Mouse (Mus musculus) c-Kit-negative CD71-positive TER-119-positive erythroid progenitor cells, embryonic 14.5 days (primary cell): ENCODE measurements around the gene Layn.
A peak's percentile ranks its signal among the peaks of the same experiment; 100 is the strongest.

ENCODE experiments used
- DNase-seq: peaks from one replicate; pipeline ENCODE4 v3.0.0-alpha.2; 2013; ENCODE audit warnings: low read depth, low spot score

Gene Layn

DNA sequence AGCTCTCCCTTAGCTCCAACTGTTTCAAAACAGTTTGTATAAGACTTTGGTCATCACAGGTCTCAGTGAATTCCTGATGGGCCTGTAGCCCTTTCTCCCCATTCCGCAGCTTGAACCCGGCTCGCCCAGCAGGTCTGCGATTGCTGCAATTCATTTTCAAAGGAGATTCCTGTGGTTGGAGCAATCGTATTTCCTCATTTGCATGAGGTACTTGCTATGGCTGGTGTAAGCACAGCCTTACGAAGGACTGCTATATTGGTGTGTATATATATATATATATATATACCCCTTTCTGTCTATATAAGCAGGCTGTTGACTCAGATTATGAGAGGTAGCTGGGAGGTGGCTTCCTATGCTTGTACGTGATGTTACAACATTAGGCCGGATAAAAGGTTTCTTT, 44.6 kb downstream of the Layn start:
- DNase-seq, result no peak

DNA sequence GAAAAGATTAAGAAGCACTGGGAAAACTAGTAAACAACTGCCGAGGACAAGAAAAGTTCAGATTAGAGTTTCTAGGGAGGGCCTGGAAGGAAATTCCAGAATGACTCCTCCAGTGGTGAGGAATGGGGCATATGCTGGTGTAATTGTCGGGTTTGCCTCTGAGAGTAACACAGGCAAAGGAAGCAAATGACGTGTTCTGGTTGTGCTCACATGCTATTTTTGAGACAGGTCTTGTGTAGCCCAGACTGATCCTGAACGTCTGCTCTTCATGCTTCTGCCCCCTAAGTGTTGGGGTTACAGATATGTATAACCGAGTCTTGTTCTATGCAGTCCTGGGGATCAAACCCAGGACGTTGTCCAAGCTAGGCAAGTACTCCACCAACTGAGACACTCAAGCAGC, 45.3 kb downstream of the Layn start:
- DNase-seq, result no peak

DNA sequence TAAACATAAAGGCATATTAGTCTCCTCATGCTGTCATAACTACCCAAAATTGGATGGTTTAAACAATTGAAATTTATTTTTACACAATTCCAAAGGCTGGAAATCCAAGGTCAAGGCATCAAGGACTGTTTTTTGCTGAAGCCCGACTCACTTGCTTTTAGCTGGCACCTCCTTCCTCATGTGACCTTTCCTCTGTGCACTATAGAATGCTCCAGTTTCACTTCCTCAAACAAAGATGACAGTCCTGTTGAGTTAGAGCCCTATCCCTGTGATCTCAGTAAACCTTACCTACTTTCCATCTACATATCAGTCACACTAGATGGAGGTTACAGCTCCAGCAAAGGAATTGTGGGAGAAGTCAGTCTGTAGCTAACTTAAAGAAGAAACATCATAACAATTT, 46.7 kb downstream of the Layn start:
- no peak for DNase-seq

DNA sequence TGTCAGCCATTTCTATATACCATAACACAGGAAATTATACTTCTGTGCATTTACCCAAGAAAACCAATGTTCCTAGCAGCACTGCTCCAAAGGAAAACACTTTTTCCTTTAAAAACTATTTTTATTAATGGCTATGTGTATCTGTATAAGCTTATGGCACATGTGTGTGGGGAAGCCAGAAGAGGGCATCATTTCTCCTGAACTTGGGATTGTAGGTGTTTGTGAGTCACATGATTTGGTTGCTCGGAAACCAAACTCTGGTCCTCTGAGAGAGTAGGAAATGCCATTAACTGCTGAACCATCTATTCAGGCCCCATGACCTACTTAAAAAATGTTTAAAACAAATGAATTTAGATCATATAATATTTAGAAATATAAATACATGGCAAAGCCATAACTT, 49.9 kb downstream of the Layn start:
- DNase-seq, result no peak

DNA sequence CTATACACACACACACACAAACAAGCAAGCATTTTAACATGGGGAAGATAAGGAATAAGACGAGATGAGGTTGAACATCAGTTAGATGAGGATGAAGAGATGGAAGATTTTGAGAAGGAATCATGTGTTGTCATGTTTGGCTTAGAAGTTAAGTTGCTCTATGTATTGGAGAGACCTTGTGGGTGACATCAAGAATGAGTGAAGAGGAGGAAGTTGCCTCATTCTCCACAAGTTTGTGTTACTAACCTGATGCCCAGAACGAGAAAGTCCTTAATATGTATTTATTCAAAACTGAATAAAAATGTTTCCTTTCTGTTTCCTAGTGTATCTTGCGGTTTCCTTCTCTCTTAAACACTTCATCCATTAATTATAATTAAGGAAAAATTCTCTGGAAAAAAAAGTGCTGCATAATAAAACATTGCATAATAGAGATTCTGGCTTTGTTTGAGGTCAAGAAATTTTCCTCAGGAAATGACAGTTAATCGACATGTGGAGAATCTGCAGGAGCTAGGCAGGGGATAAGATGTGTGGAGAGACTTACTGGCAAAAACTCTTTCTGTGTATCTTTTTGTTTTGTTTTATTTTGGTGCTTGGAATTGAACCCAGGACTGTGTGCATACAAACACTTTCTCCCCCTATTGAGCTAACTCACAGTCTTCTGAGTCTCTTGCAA, 55.6 kb downstream of the Layn start:
- no peak for DNase-seq

DNA sequence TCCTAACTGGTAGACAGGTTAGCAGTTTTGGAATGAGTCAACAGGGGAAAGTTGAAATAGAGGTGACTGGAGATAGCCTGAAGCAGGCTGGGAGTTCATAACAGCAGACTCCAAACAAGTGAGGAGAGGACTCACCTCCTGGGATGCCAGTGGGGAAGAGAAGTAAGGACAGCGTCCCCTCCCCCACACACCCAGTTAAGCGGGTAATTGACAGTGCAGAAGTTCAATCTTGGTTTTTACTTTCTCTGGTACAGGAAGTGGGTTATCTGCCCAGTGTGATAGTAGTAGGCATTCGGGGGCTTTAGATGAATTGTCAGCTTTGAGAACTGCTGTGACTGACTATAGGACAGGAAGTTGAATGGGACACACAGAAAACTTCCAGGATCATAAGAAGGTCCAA, 56.5 kb downstream of the Layn start:
- DNase-seq, result no peak

DNA sequence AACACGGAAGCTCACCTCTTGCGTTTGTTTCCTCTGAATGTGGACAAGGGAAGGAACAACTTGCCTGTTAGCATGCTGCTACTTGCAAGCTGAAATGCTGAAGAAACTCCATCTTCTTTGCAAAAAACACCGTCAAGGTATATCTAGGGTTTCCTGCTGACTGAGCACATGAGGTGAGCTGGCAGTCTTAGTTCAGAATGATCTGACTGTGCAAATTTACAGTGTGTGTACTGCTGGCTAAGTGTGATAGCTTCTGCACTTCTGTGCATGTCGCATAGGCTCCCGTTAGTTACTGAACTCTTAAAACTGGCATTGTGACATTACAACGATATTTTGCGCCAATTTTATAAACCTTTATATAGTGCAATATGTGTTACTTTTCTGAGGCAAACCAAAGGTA, 57.2 kb downstream of the Layn start:
- no peak for DNase-seq

DNA sequence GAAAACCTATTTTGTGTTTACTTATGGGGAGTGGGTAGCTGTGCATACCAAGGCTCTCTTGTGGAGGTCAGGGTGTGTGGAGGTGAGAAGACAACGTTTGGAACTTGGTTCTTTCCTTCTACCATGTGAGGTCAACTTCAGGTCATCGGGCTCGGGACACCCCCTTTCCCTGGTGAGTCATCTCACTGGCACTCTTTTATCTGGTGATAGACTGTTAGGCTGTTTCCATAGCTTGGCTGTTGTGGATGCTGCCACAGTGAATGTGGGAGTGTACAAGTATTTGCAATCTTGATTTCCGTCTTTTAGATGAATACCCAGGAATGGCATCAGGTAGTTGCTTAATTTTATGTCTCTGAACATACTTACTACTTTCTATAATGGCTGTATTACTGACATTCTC, 61.2 kb downstream of the Layn start:
- DNase-seq, result no peak

DNA sequence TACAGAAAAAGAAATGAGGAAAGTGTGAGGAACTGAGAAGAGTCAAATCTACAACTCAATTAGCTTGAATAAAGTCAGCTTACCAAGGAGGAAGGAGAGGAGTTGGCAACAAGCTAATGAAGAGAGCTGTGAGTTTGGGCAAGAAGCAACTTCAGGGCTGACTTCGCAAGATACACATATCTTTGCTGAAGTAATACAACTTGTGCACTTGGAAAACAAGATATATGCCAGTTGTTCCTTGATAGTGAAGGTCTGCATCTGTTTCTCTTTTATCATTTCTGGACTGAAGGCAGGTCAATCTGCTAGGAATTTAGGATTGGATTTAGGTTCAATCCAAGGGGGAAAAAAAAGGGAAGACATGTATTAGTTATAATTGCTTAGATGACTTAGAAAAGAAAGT, 63.2 kb downstream of the Layn start:
- no peak for DNase-seq

DNA sequence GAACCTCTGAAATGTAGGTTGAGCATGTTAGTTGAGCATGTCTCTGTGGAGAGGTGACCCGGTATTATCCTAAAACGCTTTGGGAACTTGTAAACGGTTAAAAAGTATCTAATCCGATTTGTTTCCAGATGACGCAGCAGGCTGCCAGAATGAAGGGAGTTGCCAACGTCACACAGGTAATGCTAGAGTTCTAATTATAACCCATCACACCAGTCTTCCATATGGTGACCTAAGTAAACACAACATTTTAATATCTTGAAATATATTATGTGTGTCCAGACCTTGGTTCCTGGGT, 67.3 kb downstream of the Layn start:
- DNase-seq, result peak; percentile 22

DNA sequence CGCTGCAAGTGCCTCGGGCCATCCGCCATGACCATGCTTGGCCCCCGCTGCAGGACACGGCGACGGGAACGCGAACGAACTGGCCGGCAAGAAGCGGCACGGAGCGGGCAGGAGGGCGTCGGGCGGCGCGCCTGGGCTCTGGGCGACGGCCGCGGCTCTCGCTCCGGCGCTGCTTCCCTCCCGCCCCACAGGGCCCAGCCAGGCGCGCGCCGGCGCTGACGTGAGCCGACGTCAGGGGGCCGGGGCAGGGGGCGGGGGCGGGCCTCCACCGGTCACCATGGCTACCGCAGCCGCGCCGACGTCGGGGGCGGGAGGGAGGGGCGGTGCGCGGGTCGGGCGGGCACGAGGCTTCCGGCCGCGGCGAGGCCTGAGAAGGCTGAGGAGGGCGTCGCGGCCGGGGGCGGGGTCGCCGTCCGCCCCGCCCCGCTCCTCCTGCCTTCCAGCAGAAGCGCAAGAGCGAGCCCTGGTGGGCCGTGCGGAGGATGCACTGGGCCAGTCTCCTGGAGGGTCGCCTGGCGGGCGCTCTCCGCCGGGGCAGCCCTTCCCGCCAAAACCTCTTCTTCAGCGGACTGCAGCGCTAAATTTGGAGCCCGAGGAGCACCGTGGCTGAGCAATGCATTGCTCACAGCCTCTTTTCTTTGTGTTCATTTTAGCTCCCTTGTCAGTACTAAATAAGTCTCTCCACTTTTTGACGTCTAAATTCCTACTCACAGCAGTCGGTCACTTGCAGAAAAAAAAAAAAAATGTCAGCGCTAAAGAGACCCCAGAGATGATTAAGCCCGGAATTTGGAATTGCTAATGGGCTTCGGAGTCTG, 67.8 kb downstream of the Layn start, which contains the start of gene Sik2:
Gene Sik2, minus strand, starts transcription at position 233 of the 815 bp plus-strand sequence.
- DNase-seq, result peak; percentile 84

DNA sequence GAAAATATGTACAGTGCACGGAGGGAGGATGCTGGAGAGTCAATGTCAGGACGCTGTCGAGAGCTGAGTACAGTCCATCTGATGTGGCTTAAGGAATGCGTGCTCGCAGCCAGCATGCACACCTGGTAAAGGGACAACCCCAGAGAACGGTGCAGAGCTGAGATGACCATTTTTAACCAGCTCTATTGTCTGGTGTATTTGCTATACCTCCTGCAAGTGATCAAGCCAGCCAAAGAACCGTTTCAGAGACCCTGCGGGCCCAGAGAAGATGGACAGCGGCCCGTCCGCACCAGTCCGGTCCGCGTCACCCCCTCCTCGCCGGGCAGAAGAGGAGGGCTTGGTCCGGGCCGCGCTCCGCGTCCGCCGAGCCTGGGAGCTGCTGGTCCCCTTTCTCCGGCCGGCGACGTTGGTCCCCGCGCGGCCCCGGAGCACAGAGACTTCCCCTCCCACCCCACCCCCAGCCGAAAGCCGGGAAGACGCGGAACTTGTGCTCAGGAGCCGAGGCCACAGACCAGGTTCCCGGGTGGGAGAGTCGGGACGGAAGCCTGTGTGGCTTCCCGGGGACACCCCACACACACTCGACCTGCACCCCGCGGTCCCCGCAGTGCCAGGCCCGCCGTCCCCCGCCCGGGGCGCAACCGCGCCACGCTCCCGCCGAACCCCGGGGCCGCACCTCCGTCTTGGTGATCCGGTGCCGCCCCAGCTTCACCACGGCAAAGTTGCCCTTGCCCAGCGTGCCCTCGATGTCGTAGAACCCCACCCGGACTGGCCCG, 68.6 kb downstream of the Layn start:
- DNase-seq, result peak; percentile 39

DNA sequence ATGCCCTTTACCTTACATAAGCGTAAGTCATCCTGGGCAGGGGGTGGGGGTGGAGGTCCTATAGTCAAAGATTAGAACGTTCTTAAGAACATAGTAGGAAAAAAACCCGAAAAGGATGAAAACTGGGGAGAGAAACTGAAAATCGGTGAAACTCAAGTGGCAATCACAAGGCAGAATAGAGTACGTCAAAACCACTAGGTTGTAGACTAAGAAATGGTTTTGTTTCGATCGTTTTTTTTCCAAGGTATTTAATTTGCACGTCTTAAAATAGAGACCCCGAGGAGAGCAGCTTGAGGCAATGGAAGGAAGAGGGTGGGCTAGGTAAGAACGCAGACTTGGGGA, 69.2 kb downstream of the Layn start:
- DNase-seq, result no peak

DNA sequence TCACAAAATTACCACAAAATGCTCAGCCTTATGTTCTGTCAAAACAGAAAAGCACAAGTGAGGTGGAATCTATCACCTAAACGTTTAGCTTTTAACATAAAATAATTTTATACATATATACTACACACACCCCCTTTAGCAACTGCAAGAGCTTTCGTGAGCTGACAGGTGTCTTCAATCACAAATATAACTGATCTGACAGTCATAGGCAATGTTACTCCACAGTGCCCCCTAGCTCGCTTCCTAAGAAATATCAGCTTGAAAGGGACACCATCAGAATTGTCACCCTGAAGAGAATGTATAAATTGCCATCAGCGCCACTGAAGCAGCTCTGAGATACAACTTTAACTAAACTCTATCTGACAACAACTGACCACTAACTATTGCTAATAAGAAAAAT, 70.0 kb downstream of the Layn start:
- DNase-seq, result peak; percentile 86
